Mouse (Mus musculus) ovary, postnatal 10 days (tissue): ENCODE data around the gene Vti1a.

Source experiments
- DNase-seq: peaks from one replicate; pipeline ENCODE4 v3.0.0; 2022; ENCODE audit warnings: low spot score

Gene Vti1a

DNA sequence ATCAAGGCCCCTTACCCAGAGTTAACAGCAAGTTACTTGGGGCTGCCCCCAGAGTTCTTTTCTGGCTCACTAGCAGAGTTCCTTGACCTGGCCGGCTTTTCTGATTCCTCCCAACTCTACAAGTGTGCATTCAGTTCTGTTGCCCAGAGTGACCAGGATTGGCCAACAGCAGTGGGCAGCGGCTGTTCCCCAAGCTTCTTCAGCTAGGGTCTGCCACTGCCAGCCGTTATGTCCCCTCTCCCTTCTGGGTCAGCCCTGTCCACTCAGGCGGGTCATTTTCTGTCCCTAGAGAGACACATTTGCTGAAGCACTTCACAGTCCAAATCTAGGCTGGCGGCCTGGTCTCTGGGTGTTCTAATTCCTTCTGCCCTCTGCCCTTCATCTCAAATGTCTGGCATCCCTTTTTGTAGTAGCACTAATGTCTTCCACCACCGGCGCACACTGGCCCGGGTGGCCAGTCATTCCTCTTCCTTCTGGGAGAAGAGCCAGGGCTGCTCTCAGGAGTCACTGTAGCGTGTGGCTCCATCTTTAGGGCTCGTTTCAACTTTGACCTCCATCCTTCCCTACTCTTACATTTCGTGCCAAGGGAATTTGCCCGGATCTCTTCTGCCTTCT, 305.0 kb downstream of the Vti1a start:
- DNase-seq, result no peak

GRCm38 (mm10) chr19:55622821-55623220, 306.7 kb downstream of the Vti1a start:
- DNase-seq, result no peak

DNA sequence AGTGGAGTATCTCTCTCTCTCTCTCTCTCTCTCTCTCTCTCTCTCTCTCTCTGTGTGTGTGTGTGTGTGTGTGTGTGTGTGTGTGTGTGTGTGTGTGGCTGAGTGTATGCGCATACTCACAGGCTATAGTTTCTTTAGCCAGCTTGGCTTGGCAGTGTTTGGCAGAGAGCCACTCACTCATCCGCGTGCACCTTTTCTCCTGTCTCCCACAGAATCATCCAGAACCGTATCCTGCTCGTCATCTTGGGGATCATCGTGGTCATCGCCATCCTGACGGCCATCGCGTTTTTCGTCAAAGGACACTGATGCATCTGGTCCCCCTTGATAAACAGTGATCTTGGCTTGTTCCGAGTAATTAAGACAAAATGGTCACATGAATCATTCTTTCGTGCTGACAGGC, 307.5 kb downstream of the Vti1a start:
- no peak for DNase-seq

DNA sequence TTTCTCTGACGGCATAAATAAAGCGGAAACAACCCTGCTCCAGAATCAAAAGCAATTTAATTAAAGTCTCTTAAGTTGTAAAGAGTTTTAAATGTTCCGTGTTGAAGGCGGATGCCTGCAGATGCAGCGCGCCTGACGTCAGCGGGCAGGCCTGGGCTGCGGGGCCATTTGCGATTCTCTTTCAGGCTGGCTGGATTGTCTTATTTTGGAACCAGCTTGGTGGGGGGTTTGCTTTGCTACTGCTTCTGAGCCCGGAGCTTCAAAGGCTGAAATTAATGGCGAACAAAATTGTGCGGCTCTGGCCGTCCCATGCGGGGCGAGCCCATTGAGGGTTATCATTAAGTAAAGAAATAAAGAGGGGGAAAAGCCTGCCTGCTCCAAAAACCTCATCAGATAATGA, 310.4 kb downstream of the Vti1a start:
- DNase-seq, result no peak

DNA sequence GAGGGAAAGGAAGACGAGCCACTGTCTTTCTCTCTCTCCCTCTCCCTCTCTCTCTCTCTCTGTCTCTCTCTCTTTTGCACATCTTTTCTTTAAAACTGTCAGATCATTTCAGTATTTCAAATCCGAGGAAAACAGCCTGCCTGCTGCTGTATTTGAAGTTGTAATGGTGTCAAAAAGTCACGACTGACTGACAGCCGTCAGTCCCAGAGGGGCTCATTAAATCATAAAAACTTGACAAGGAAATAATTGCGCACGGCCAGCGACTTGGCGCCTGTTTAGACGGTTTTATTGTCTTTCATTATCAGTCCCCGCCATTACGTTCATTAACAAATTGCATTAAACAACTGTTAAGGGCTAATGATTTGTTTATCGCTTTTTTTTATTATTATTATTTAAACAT, 310.9 kb downstream of the Vti1a start:
- no peak for DNase-seq

DNA sequence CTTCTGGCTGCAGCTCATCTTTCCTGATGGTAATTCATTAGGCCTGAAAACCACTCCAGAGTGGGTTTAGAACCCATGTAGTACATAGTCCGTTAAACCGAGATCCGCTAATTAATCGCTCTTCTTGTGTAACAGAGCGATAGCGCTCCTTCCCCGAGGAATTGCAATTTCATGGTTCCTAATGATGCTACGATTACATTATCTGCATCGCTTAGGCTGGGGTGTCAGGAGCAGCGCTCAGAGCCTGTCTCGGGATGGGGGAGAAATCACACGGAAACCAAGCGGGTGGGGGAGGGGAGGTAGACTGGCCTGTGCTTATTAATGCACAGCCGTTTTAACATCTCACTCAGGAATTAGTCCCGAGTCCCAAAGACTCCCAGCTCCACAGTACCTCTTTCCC, 319.4 kb downstream of the Vti1a start:
- no peak for DNase-seq

DNA sequence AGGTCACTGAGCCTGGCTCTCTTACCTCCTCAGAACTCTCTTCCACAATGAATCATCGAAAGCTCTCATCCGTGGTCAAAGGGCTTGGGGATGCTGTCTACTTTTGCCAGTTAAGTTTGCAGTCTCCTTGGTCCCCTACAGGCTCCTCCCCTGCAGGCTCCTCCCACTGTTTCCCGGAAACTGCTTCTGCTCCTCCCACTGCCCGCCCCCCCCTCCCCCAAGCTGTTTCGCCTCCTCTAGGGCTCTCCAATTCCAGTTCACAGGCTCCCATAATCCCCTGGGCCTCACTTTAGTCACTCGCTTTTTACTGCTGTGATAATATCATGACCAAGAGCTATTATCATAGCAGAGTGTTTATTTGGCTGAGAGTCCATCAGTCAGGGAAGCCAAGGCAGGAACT, 324.2 kb downstream of the Vti1a start:
- DNase-seq, result no peak

DNA sequence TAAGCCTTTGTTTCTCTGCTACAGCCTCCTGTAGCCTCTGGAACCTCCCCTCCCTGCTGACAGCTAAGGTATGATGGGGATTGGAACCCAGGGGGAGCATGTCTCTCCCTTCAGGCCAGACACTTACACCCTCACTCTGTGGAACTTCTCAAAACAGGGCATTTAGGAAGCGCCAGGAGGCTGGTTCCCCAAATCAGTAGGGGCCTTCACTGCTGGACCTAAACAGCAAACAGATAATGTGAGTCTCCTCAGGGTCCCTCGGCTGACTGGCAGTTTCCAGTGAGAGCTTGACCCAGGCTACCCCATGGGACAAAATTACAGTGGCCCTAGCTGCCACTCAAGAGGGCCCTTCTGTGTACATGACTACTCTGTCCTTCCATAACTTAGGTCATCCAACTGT, 325.8 kb downstream of the Vti1a start:
- DNase-seq, result no peak

DNA sequence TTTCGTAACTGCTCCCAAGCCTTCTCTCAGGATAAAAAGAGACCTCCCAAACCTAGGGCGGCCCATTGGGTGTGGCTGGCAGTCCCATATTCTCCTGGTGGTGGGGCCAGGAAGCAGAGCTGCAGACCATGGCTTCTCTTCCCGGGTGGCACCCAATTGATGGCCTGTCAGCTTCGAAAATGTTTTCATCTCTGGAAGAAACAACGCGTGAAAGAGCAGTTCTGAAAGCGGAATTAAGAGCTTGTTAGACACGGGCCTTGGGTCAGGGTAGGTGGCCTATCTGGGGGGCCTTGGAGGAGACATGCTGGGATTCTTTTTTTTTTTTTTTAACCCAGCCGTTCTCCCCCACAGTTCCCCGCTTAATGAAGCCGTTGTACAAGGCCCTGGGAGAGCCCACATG, 326.3 kb downstream of the Vti1a start:
- no peak for DNase-seq

GRCm38 (mm10) chr19:55643288-55643901, 327.3 kb downstream of the Vti1a start:
- no peak for DNase-seq

- DNase-seq, result no peak
Measured at GRCm38 (mm10) chr19:55643931-55644330, 327.8 kb downstream of the Vti1a start.

GRCm38 (mm10) chr19:55649363-55649762, 333.3 kb downstream of the Vti1a start:
- DNase-seq, result no peak

DNA sequence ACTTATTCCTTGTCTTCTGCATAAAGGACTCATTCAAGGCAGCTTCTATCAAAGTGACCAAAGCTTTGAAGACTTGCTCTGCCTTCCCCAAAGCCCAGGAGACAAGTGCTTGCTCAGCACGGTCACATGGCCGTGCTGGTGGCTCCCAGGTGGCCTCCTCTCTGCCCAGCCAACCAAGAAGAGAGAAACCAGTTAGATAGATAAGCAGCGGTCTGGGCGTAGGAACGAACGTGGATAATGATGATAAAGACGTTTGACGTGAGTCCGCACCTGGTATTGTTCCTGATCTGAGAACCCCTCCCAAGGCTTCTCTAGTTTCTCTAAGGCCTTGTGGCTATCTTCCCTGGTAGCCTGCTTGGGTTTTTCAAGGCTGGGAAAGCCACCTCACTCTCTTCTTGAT, 334.9 kb downstream of the Vti1a start:
- DNase-seq, result no peak

DNA sequence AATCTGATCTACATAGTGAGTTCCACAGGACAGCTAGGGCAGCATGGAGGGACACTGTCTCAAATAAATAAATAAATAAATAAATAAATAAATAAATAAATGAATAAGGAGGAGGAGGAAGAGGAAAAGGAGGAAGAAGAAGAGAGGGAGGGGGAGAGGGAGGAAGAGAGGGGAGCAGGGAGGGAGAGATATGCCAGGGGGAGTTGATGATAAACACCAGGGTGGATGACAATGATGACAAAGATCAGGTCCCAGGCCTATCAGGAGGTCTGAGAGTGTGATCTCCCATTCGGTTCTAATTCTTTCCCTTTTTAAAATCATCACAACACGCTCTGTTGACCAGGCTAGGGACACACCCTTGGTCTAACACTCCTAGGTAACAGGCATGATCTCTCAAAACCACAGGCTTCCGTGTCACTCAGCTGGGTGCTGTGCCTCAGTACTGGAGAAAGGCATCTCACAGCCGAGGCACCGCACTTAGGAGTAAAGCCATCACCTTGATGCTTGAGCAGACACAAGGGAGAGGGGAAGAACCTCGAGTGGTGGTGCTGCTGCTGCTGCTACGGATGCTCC, 336.7 kb downstream of the Vti1a start:
- DNase-seq, result no peak

- DNase-seq, result no peak
Measured at GRCm38 (mm10) chr19:55660165-55660564, 344.1 kb downstream of the Vti1a start.

DNA sequence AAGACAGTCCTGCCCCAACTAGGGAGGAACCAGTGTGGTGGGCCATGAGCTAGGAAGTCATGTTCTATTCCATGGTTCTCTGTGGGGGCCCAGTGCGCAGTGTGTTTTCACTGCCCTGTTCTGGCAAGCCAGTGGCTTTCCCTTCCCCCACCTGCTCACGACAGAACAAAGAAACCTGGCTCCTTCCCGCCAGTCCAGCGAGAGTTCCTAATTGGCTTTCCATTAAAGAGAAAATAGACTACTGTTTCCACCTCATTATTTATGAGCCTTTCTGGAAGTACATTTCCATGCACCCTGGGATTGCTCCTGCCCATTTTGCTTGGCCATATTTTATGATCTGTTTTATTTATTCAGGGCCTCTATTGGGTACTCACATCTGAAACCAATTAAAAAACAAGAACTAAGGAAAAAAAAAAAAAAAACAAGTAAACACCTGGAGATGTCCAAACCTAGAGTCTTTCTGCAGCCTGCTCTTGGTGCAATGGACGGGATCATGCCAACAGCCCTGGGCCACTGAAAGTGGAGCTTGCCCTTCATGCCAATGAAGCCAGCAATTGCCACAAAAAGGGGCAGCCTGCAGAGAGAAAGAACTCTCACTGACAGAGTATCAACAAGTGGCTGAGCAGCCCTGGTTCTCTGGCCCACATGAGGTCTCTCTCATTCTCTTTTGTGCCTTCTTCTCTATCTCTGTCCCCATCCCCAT, 346.6 kb downstream of the Vti1a start:
- DNase-seq, result no peak

DNA sequence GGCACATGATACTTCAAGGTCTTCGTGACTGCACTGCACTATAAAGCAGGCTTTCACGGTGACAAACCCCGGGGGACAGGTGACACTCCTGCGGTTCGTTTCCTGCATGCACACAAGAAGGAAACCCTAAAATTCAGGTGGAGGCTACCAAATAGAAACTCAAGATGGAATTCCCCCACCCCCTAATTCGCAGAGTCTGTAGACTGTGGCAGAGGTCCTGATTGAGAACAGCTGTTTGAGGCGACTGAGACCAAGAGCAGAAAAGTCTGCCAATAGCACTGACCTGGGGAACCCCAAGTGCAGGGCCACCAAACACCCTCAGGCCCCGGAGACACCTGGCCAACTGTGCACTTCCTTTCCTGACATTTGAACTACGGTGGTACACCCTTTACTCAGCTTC, 351.7 kb downstream of the Vti1a start:
- no peak for DNase-seq

DNA sequence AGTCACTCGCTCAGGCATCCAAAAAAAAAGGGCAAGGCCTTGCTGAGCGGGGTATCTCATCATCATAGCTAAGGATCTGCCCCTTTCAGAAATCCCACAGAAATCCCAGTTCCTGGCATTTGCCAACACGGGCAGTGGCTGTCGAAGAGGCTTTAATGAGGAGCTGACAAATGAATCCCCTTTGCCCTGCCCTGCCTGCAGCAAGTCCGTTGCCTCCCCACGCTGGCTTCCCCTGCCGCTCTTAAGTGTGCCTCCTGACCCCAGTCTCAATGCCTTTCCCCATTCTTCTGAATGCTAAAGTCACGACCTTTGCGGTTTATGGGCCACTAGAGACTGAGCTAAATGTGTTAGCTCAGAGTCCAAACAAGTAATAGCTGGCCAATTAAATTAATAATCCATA, 352.8 kb downstream of the Vti1a start:
- DNase-seq, result no peak
